Mouse (Mus musculus) c-Kit-negative CD71-positive TER-119-positive erythroid progenitor cells, embryonic 14.5 days (primary cell): ENCODE data around the gene Zswim1.
"Not testable (repeated sequence)": the region's sequence is repeated elsewhere in the genome, so short reads cannot be mapped to it uniquely, and the experiment has no call there.

ENCODE experiments used
- DNase-seq: peaks from one replicate; pipeline ENCODE4 v3.0.0-alpha.2; 2013; ENCODE audit warnings: low read depth, low spot score

Zswim1 gene

GRCm38 (mm10) chr2:164866741-164867551 is 44.5 kb downstream of the Zswim1 start:
- no peak for DNase-seq

DNA sequence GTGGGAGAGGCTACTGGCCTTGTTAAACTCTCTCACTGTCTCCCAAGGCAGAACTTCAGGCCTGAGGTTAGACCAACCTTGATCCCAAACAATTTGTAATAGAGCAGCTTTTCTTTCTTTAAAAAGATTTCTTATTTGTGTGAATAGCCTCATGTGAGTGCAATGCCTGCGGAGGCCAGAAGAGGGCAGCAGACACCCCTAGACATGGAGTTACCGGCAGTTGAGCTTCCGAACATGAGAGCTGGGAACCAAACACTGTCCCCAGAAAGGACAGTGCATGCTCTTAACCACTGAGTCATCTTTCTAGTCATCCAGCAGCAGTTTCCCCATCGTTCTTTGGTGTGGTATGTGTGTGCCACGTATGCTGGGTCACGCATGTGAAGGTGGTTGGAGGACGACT is 45.1 kb downstream of the Zswim1 start:
- DNase-seq, result no peak

DNA sequence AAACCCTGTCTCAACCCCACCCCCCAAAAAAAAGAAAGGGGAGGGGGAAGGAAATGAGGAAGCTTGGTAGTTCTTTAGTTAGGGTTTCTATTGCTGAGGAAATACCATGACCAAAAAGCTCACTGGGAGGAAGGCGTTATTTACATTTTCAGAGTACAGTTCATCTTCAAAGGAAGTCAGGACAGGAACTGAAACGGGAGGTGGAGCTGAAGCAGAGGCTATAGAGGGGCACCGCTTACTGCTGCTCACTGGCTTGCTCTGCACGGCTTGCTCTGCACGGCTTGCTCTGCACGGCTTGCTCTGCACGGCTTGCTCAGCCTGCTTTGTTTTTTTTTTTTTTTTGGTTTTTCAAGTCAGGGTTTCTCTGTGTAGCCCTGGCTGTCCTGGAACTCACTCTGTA is 46.0 kb downstream of the Zswim1 start:
- DNase-seq, result no peak

GRCm38 (mm10) chr2:164871602-164872303 is 49.3 kb downstream of the Zswim1 start:
- DNase-seq, result no peak

DNA sequence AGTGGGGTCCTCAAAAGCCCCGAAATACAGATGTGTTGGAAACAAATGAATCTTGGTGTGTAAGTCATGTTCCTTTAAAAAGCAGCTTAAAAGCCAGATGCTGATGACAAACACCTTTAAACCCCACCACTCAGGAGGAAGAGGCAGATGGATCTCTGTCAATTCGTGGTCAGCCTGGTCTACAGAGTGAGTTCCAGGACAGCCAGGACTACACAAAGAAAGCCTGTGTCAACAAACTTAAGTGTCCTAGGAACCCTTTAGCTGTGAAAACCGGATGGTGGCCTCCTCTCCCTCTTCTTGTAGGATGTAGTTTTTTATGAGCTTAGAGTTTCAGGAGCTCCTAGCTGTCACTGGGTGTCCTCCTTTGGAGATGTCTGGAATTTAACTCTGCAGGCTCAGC is 51.1 kb downstream of the Zswim1 start:
- DNase-seq, result no peak

DNA sequence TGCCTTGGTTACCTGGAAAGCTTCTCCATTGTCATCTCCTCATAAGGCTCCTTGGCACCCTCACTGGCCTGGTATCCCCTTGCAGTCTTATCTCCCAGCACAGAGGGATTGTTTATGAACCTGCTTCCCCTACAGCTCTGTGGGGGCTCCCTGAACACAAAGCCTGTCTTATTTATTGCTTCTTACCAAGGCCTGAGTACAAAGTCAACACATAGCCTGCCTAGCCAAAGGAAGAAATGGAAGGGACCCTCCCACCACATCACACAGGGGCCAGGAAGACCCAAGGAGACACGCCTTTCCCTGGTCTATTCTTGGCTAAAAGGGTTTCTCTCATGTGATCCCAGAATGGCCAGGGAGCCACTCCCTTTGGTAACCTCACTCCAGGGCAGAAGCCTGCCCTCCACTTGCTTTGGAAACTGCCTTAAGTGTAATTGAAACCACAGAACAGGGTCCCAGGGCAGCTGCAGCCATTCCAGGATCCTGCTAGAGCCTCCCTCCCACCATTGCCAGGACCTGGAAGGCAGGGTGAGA is 51.8 kb downstream of the Zswim1 start:
- no peak for DNase-seq

- DNase-seq, result not testable (repeated sequence)
Measured at GRCm38 (mm10) chr2:164875648-164876047, 53.2 kb downstream of the Zswim1 start.
